Mouse (Mus musculus): Measurements from ENCODE around the gene Micall1.

GRCm38 (mm10) chr15:79165140-79165539 is 56.4 kb downstream of the Micall1 start, which contains the start of gene Sox10:
- TF ChIP-seq CTCF (IDR thresholded peaks at IDR 0.05) (no peak), EP300 (IDR thresholded peaks at IDR 0.05; ENCODE audit: insufficient read depth, low read depth, low read length) (no peak)
